Mouse (Mus musculus) mouse trophoblast stem cell (cell line): Measurements from ENCODE around the gene Hs3st2.

Experiments used
- in situ Hi-C, 2 experiments: fragments of 300-500 bp; cut with MseI, MboI; formaldehyde crosslinking; loops; 2 replicates in 1 of 2; 3 replicates in 1 of 2; pipeline ENCODE4 v1.15.1; 2025

The Hs3st2 gene

DNA sequence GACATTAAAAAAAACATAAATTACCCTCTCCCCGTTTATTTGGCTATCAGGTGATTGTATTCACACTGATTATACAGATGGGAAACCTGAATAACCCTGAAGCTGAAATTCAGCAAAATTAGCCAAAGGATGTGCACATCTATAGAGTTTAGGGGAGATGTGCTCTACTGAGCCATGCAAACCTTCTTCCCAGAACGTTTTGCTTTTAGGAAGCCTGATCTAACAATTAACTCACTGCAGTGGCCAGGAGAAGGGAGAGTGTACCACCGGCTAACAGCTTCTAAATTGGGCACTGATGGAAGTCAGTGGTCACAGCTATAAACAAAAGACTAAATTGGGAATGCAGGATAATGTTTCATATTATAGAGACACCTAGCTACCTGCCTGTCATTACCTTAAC is 66.4 kb downstream of the Hs3st2 start:
- in situ Hi-C loops: no loop called here

DNA sequence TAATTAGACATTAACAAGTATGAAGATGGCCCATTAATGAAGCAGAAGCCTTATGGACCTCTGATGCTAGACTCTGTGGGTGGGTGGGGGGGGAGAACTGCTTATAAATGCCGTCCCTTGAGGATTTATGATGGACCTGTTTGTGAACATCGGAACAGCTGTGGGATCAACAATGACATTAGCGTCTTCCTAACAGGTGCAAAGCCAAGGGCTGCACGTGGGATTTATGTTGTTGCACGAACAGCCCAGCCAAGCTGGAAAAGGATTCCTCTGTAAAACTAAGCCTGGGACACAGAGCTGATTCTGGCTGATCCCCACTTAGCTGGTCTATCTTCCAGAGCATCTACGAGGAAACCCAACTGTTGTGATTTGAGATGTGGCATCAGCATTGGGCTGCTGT is 69.0 kb downstream of the Hs3st2 start:
- in situ Hi-C loops: no loop called here

DNA sequence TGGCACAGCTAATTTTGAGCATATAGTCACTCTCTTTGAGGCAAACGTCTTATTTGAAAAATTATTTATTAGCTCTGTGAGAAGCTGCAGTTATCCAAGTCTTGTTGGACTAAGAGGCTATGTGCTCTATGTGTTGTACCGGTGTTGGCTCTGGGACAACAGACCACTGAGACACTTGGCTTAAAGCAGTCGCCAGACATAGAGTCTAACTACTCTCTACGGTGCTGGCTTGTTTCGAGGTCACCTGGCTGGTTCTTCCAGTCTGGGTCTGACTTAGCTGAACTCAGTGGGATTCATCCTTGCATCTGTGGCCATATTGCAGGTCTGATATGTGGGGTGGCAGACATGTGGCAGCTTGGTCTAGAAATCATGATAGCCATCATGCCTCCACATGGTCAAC is 72.8 kb downstream of the Hs3st2 start:
- in situ Hi-C loops: no loop called here

DNA sequence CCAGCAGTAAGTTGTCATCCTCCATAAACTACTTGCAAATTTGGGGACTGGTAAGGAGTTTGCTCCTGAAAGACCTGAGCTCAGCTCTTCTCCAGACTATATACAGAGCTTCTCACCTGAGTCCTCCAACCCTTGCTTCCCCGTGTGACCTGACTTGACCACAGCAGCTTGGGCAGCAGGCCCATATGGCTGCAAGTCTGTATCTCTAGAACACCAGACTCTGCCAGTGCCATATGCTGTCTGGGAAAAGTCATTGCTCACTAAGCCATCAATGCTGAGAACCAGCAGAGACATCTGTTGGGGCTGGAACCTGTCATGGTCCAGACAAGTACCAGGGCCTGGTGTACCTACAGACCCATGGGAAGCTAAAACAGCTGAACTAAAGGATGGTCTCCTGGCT is 73.5 kb downstream of the Hs3st2 start:
- in situ Hi-C loops: no loop called here

DNA sequence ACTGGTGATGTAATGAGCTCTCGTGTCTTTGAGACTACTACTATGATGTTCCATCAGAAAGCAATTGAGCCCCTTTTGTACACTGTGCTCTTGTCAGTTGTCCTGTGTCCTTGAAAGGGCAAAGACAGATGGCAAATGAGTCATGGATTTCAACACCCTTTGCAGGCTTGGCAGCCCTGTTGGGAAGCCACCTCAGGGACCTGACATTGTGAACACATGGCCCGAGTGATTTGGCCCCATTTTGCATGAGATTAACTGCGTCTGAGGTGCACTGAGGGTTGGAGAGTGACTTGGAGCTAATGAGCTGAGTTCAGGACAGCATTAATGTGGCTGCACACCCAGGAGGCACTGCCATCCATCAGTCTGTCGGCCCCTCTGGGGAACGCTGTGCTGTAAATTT is 74.7 kb downstream of the Hs3st2 start:
- in situ Hi-C loops: no loop called here

DNA sequence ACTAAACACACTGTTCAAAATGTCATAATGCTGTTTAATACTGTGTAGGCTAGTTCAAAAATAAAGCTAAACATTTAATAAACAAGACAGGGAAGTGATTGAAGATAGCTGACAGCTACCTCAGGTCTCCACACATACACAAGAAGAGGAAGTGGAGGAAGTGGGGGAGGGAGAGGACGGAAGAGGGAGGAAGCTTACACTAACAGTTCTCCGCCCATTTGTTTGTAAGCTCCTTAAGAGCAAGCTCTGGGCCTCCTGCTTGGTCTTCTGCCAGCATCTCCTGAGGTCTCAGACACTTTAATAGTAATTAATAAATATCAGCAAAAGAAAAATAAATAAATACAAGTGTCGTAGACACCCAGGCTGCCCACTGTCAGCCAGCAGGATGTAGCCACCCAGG is 77.8 kb downstream of the Hs3st2 start:
- in situ Hi-C loops: no loop called here

DNA sequence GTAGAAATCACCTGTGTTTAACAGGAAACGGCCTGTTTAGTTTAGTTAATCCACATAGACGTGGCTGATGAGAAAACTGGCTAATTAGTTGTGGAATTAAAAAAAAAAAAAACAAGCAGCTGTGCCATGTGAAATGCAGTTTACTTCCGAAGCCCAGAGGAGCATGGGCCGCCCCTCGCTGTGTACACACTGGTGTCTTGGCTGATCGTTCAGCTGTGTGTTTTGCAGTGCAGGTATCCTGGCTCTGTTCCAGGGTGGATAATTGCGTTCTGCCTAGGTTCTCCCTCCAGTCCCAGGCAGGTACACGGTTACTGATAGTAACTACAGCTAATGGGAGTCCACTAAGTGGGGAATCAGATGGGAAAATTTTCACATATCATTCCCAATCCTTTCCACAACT is 86.6 kb downstream of the Hs3st2 start:
- in situ Hi-C loops: no loop called here

DNA sequence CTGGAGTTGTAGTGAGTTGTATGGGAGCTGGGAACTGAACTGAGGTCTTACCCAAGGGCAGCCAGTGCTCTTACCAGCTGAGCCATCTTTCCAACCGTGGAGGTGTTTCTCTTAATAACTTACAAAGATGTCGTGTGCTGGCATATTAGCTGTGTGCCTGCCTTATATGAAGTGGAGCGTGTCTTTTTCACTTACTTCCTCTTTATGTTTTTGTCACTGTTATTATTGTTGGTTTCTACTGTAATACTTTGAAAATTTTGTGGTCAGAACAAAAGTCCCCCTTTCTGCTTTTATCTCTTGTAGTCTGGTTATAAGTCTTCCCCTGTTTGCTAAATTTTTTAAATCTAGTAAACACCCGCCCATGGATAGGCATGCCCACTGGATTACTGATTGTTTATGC is 88.4 kb downstream of the Hs3st2 start:
- in situ Hi-C loops: no loop called here

DNA sequence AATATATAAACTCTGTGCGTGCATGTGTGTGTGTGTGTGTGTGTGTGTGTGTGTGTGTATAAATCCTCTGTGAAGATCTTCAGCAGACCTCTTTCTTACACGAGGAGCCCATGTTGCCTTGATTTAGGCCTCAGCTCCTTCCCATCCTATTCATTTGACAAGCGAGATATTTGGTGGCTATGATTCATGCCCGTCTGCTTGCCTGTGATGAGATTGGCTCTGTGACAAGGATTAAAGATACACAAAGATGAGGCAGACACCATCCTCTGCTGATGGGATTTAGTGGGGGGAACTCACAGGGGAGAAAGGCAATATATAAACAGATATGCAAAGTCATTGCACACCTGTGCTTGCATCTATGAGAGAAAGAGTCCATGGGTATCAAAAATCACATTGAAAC is 92.9 kb downstream of the Hs3st2 start:
- in situ Hi-C loops: no loop called here

DNA sequence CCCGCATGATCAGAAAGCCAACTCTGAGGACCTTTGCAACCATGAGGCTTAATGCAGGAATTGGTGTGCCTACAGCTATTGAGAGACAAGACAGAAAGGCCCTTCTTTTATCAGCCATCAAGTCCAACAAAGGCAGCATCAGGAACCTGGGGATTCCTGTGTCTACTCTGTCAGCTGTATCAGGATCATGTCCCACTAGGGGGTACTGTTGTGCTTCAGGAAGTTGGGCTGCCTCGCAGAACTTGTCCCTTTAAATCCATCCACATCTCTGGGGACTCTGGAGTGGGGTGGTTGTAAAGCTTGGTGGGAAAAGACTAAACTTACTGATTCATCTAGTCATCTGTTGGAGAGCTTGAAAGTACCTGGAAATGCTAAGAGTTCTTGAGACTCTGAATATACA is 93.6 kb downstream of the Hs3st2 start:
- in situ Hi-C loops: loop anchor here in 1 of 2 experiments (5.0 kb wide), 1 partner anchor 77 kb away; no protein-coding TSS in a partner anchor

DNA sequence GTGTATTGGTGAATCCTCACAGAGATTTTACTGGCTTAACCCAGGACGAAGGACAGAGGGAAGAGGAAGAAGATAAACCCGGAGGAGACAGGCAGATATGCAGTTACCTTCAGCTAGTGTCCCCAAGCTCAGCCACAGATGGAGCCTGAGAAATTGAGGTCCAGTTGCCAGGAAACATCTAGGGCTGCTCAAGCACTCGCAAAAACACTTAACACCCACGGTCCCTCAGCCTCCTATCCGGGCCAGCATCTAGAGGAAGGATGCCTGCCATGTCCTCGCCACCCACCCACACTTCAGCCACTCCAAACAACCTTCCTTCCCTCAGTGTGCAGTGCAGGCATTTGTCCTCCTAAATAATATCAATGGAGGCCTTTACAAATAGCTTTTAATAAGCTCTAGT is 95.6 kb downstream of the Hs3st2 start:
- in situ Hi-C loops: loop anchor here in 1 of 2 experiments (5.0 kb wide), 1 partner anchor 75 kb away; no protein-coding TSS in a partner anchor

DNA sequence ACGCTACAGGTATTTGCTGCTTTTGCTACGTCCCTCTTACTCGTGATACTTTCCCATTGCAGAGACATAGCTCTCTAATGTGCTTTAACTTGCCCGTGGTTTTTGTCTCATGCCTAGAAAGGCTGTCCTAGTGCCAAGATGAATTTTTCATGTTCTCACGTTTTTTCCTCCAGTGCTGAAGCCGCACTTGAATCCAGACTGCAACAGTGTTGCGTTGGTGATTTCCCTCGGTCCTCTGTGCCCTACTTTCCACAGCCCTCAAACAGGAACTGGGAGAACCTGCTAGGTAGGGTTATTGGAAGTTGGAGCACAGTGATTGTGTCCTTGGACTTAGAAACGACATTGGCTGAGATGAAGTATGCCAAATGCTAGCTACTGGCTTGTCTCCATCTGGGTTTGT is 97.7 kb downstream of the Hs3st2 start:
- in situ Hi-C loops: loop anchor here in 1 of 2 experiments (5.0 kb wide), 1 partner anchor 73 kb away; no protein-coding TSS in a partner anchor

DNA sequence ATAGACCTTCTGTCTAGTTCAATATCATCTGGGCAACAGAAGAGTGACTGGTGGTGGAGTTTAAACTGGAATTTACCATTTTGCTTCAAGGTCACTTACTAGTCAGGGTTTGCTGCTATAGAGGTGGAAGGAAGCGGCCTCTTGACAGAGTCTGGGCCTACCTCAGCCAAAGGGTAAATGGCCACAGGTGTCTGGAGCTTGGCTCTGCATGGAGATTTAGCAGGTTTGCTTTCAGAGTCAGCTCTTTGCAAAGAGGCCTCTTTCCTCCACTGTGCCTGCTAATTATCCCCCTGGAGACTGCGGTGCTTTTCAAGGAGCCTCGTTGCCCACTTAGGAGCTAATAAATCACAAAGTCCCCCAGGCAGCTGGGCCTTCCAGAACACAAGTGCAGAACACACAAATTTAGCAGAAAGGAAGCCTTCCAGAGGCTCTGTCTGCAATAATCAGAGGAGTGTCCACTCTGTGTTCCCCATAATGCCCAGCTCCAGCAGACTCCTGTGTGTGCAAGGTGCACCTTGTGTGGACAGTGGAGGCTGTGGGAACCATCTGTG is 99.9 kb downstream of the Hs3st2 start:
- in situ Hi-C loops: no loop called here

DNA sequence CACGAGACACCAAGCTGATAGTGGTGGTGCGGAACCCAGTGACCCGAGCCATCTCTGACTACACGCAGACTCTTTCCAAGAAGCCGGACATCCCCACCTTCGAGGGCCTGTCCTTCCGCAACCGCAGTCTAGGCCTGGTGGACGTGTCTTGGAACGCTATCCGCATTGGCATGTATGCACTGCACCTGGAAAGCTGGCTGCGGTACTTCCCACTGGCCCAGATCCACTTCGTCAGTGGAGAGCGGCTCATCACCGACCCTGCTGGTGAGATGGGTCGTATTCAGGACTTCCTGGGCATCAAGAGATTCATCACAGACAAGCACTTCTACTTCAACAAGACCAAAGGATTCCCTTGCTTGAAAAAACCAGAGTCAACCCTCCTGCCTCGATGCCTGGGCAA is 108.9 kb downstream of the Hs3st2 start:
- in situ Hi-C loops: no loop called here

DNA sequence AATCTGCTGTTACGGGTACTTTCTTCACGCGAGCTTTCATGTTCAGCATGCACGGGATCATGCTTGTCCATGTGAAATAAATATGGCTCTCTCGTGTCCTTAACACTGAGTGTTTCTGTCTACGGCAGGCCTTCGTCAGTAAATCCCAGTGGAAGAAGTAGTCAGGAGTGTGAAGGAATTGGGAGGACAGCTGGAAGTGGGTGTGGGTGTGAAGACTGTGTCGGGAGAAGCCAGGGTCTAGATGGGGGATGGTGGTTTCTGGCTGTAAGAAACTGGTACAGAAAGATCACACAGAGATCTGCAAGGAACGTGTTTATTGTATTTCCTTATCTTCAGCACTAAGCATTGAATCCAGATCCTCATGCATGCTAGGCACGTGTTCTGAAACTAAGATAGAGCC is 110.0 kb downstream of the Hs3st2 start:
- in situ Hi-C loops: no loop called here

DNA sequence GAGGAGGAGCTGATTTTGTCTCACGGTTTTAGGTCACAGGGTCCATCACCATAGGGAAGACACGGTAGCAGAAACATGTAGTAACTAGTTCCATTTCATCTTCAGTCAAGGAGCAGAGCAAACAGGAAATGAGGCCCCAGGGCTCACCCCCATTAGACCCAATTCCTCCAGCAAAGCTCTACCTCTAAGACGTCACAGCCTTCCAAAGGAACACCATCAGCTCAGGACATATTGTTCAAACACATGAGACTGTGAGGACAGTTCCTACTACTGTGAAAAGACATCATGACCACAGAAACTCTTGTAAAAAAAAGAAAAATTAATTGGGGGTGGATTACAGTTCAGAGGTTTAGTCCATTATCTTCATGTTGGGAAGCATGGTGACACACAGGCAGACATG is 125.1 kb downstream of the Hs3st2 start:
- in situ Hi-C loops: no loop called here

DNA sequence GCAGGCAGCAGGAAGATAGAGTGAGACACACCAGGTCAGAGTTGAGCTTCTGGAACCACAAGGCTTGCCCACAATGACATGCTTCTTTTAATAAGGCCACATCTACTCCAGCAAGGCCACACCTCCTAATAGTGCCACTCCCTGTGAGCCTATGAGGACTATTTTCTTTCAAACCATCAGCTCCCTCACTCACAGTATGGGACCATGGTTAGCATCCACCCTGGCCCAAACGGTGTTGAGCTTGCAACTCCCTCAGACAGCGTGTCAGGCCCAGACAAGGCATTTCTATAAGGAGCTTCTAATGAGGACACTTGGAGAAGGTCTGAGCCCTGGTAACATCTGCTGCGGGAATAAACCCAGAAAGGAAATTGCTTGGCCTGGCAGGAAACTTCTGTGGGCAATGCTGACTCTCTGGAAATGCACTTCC is 125.5 kb downstream of the Hs3st2 start:
- in situ Hi-C loops: no loop called here

DNA sequence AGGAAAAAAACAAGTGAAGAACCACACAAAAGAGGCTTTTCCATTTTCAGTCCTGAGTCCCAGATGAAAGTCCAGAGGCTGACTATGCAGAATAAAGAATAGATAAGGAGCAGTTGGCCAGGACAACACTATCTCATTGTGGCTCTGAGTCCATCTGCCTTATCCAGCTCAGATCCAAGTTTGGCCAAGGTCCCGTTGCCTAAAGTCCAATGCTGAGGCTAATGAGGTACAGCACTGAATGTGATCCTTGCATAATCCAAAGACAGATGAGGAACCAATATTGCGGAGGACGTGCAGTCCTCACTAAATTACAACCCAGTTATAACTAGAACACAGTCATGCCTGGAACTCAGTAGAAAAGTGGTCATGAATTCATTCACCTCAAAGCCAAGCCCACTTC is 130.5 kb downstream of the Hs3st2 start:
- in situ Hi-C loops: no loop called here

DNA sequence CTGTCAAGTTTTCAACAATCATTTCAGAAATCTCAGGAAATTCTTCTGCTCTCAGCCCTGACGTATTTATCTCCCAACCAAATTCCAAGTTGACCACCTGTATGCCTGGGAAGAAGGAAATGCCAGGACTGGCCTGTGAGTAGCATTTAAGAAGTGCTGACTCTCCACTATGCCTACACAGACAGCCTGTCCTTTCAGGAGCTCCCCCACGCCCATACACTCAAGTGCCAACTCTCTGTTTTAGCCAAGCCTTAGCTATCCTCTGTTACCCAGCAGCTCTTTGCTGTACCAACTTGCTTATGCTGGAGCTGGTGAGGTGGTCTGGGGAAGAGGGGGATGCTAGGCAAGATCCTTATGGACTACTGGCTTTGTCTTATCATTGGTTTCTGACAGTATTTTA is 137.4 kb downstream of the Hs3st2 start:
- in situ Hi-C loops: no loop called here

DNA sequence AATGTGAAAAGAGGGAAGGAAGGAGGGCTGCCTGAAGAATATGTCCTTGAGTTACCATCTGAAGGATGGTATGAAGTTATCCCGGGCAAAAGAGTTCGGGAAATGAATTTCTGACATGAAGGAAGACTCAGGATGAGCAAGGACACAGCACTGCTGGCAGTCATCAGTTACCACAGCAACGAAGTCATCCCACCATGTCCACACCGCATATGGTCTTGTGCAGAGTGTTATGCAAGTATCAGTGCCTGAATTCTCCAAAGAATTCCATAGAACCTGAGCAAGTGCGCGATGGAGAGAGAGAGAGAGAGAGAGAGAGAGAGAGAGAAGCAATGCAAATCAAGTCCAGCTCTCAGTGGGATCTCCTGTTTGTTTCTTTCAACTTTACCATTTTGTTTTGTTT is 142.0 kb downstream of the Hs3st2 start:
- in situ Hi-C loops: no loop called here

DNA sequence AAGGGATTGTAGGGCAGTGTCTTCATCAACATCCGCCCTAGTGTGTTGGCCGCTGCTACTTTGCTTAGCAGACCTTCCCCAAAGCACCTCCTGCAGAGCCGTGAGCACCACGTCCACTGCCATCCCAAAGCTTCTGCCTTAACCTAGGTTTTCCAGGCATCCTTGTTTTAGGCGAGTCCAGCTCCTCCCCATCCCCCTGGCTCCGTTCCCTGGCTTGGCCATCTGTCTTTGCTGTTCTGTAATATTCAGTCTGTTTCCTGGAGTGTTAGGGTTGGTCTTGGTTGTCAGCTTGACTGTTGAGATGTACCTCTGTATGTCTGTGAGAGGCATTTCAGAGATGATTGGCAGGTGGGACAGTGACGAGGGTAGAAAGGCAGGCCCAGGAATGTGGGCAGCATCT is 142.7 kb downstream of the Hs3st2 start:
- in situ Hi-C loops: no loop called here

DNA sequence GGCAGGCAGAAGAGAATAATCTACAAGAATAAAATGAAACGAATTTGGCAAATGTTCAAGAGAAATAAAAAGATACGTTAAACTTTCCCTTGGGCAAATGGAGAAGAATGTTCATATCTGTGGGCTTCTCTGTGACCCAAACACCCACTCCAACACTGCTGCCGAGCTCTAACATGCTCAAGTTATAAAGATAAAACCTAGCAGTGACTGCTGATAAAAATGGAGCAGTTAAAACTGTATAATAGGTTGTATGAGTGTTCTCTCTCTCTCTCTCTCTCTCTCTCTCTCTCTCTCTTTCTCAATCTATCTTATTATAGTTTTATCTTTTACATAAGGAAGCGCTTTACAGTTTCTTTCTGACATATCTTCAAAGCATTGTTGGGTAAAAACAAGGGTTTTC is 144.3 kb downstream of the Hs3st2 start:
- in situ Hi-C loops: no loop called here

DNA sequence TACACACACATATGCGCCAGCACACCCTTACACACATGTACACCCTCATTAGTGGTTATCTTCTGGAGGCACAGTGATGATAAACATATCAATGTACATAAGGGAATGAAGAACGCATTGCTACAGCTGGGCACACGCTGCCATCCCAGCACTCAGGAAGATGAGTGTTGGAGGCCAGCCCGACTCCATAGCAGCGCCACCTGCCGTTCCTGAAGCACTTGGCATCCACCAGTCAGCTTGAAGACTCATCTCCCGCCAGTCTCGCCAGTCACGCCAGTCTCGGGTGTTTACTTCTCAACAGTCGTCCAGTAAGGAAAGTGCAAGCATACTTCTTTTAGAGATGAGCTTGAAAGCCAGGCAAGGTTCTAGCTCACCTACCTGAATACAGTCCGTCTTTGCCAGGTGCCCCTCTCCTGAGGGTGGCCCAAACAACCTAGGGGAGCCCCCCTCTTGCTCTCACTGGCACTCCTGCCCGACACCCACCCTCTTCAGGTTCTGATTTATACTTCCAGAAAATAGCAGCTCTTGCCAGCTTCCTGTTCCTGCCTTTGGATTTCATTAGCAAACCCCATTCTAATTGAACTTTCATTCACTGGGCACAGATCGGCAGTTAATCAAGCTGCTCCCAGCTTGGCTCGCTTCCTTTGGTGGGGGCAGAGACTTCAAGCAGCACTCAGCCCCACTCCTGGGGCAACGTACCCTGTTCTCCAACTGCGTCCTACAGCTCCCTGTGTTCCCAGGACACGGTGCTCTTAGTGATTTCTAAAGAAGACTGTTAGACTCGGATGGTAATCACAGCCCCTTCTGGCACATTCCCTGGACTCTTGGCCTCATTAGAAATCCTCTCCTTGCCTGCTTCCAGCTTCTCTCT is 148.0 kb downstream of the Hs3st2 start:
- in situ Hi-C loops: no loop called here
